In the genomic region with DNA sequence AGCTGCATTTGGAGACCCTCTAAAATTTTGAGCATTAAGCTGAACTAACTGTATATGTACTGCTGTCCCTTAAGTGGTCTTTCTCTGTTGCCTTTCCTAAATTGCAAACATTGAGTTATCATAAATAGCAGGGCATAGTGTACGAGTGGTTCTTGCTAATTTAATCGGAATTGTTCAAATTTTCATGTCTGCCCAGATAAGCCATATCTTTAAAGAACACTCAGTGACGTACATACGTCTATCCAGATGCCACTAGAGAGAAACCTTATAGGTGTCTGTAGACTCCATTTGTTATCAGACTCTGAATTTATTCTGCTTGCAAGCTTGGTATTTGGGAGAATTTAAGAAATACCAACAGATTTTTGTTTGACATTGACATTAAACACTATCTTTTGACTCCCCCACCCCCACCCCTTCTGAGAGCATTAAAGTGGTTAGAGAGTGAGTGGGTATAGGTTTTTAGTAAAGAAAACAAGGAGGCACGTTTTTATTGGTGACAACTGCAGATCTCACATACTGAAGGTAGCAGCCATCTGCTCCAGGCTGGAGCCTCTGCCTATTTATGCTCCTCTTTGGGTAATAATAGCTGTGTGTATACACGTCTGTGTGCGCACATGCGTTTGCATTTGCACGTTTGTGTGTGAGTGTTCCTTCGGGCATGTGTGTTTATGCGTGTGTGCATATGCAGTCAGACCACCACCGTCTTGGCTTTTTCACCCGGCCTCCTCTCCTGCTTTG, we compare ENCODE assay signal across 12 mouse cellular contexts. TPM values are rescaled to one million over a fixed set of nuclear protein-coding genes. Genes with fewer than 3 reads are reported as not detected.
DNase-seq lines count a peak whose midpoint lies in the region; ATAC-seq and TF ChIP-seq lines count a peak whose summit lies in the region.
"Had no signal": no experiment of that assay in that cellular context is flagged by ENCODE, and none has a peak within 500 bp of the region (broad histone marks: within the 10 kb centered on the region; RNA-seq: fewer than 3 reads in every experiment).

No protein-coding gene starts in this region.

- TF ChIP-seq CTCF in layer of hippocampus, adult 2 months (conservative IDR thresholded peaks at IDR 0.05) = no peak

- peaks cover 72% of the 10 kb centered on the region for H3K4me1 ChIP-seq in liver, embryonic 13.5 days (replicated peaks)

- no peaks in the 10 kb centered on the region for H3K27me3 ChIP-seq in liver, embryonic 13.5 days

- peak overlapping the region; percentile 69 for H3K27ac ChIP-seq in layer of hippocampus, adult 2 months
- H3K27ac ChIP-seq in liver, embryonic 13.5 days = peak overlapping the region; percentile 95
- H3K27ac ChIP-seq: midbrain, embryonic 10.5 days had no signal

- no peak for DNase-seq in frontal cortex, postnatal 36 days (ENCODE audit: low spot score in 2 of 2)
- no peak for DNase-seq in layer of hippocampus, adult 2 months (ENCODE audit: low spot score in 2 of 2)
- DNase-seq in layer of hippocampus, postnatal 36 days = no peak
- peak; percentile 33 for DNase-seq in brain, adult 2 months (ENCODE audit: low read depth, low spot score)
- DNase-seq in liver, embryonic 13.5 days = peak; percentile 59
- DNase-seq in cerebellum, adult 8-10 months = no peak
- no peak for DNase-seq in left cerebral cortex, postnatal 4 days
- DNase-seq: cerebellum, adult 11-12 months; embryo, embryonic 11 days; heart, postnatal 14 days had no signal

- H3K36me3 ChIP-seq in liver, embryonic 13.5 days = peaks cover 29% of the 10 kb centered on the region

- 44% methylated on average over 13 of the region's 13 CpGs for WGBS in liver, embryonic 13.5 days (ENCODE audit: insufficient replicate concordance)

- peak overlapping the region; percentile 55 for H3K9ac ChIP-seq in liver, embryonic 13.5 days

- H3K9me3 ChIP-seq in liver, embryonic 13.5 days (replicated peaks) = 0 out of 2 replicates have a peak, but pooled peaks cover 5% of the 10 kb centered on the region

- H3K4me2 ChIP-seq in liver, embryonic 13.5 days = peak overlapping the region; percentile 61

- ATAC-seq in frontal cortex, adult (ENCODE audit: low TSS enrichment) = 0 out of 2 replicates have a peak, but pooled peaks have one; percentile 14
- ATAC-seq in liver, embryonic 13.5 days (ENCODE audit: low read depth) = peak; percentile 90

- intact Hi-C loops in left cerebral cortex, postnatal 4 days (cut with DNase I) = no loop called here

- H3K4me3 ChIP-seq in layer of hippocampus, adult 2 months = no peak overlapping the region
- H3K4me3 ChIP-seq in liver, embryonic 13.5 days (replicated peaks) = peak overlapping the region; percentile 16; the same call in 1 of the 2 replicates
- H3K4me3 ChIP-seq: midbrain, embryonic 10.5 days had no signal

RNA-seq across cellular contexts. Expression of gene Igf1r, which starts 58.9 kb away (rescaled TPM):
- total RNA-seq in layer of hippocampus, adult 2 months (2021) = 10 to 100 TPM; 47.5 to 47.8 TPM
- 10 to 100 TPM; 37.4 to 41.9 TPM for total RNA-seq in layer of hippocampus, postnatal 36 days (2021)
- 4.1 and 4.3 TPM in 2 replicates for polyA plus RNA-seq in liver, embryonic 13.5 days (2015; fragmentation: Nextera tagmentation; extraction: Ambion mirVana)
- total RNA-seq in left cerebral cortex, postnatal 4 days (2021) = 10 to 100 TPM; 64.2 to 70.0 TPM

Comparison
In these comparisons a context has a peak if more than half of its experiments do, and no peak if none do; other contexts are left out.
1. DNase-seq: peak in brain, adult 2 months (single experiment) and liver, embryonic 13.5 days (single experiment); none in frontal cortex, postnatal 36 days (0 of 2), layer of hippocampus, adult 2 months (0 of 2), layer of hippocampus, postnatal 36 days (0 of 2), cerebellum, adult 8-10 months (single experiment) and left cerebral cortex, postnatal 4 days (single experiment).